Mouse (Mus musculus) embryo, embryonic 10.5 days (tissue): Measurements from ENCODE around the gene Mfsd12.

Source experiments
- DNase-seq: peaks from one replicate; pipeline ENCODE4 v3.0.0-alpha.2; 2015; ENCODE audit warnings: low spot score

Gene Mfsd12

GRCm38 (mm10) chr10:81329194-81329975, 27.9 kb upstream of the Mfsd12 start:
- no peak for DNase-seq

- DNase-seq, result no peak
Observed at GRCm38 (mm10) chr10:81330007-81330406, 27.3 kb upstream of the Mfsd12 start.

DNA sequence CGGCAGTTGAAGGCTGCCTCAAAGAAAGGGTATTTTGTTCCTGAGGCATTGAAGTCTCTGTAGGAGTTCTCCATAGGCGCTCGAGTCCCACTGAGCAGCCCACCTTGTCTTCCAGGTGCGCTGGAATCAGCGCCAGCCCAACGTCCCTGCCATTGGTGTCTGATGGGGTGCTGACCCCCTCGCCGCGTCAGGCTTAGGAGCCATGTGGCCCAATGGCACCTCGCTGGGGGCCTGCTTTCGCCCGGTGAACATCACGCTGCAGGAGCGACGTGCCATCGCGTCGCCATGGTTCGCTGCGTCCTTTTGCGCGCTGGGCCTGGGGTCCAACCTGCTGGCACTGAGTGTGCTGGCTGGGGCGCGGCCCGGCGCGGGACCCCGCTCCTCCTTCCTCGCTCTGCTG, 25.0 kb upstream of the Mfsd12 start:
- no peak for DNase-seq

- DNase-seq, result no peak
Observed at GRCm38 (mm10) chr10:81334324-81334723, 23.0 kb upstream of the Mfsd12 start.

DNA sequence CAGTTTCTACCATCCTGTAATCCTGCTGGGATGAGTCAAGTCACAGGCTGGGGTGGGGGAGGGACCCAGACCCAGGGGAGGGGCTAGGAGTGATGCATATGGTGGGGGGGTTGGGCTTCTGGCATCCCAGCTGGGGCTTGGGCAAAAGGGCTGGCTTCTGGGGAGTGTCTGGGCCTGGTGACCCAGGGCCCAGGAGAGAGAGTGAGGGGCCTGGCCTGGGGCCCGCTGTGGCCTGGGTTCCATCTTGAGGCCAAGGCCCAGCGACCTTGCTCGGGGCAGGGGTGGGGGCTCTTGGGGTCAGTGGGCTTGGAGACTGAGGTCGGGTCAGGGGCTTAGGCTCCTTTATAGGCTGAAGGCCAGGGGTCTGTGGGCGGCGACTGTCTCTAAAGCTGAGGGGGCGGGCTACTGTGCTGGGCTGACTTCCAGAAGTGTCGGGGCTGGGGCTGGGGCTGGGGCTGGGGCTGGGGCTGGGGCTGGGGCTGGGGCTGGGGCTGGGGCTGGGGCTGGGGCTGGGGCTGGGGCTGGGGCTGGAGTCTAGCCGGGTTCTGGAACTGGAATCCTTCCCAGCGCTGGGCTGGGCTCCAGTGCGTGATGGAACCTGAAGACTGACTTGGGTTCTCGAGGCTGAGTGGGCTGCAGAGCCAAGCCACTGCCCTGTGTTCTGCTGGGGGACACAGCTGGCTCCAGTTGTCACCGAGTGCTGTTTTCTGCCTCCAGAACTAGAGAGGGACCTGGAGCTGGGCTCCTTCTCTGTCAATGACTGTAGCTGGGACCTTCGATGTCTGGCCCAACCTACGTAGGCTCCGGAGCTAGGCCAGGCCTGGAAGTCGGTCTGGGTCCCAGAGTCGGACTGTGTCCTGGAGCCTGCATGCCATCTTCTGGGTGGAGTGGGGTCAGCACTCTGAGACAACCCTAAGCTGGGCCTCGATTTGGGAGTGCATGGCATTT, 21.6 kb upstream of the Mfsd12 start:
- peak; percentile 71 for DNase-seq

- no peak for DNase-seq
Observed at GRCm38 (mm10) chr10:81336558-81336957, 20.7 kb upstream of the Mfsd12 start.

- no peak for DNase-seq
Observed at GRCm38 (mm10) chr10:81340551-81341332, 16.5 kb upstream of the Mfsd12 start.

DNA sequence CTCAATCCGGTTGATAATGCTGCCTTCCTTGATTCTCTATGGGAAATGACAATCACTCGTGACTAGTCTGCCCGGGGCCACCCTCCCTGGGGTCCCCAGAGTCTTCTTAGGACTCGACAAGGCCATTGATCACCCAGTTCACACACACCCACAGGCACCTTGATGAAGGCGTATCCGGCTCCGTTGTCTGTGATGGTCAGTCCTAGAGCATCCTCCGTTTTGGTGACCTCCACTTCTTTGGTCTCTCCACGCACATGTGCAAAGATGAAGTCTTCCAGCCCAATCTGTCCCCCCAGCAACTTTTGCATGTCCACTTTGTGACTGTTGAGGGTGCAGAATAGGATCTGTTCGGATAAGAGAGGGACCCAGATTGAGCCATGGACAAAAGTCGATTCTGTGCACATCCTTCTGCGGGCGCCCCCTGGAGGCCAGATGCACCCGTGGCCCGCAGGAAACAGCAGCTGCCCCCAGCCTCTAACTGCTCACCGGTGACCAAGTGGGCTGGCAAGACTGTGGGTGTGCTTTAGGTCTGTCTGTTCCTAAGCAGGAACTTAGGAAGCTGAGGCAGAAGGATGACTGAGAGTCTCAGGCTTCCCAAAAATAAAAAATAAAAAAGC, 15.8 kb upstream of the Mfsd12 start:
- peak; percentile 82 for DNase-seq

DNA sequence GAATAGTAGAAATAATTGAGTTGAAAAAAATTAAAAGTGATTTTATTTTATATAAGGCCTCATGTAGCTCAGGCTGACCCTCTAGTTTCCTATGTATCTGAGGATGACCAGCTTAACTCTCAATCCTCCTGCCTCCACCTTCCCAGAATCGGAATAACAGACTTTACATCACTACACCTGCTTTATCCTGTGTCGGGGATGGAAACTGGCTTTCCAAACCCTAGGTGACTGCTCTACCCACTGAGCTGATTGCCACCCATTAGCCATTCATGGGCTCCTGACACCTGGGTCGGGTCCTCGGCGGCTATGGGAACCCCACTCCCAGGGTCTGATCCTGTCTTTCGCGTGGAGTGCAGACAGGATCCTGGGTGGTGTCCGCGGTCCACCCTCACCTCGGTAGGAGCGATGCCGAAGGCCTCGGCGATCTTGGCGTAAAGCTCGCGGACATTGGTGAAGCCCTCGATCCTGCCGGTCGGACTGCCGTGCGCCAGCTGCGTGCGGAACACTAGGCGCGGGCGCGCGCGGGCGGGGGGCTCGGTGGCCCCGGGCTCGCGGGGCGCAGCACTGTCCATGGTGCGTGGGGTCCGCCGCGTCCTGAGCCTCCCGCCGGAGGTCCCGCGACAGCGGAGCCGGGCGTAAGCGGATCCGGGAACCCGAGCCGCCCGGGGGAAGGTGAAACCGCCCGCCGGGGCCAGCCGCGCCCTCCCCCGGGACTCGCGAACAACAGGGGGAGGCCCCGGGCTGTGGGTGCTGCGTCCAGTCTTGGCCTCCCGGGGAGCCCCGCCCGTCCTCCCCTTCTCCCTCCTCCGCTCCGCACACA, 14.4 kb upstream of the Mfsd12 start, which contains the start of gene Gipc3:
Gipc3 (minus strand) TSS at position 581 of the 820 bp plus-strand sequence.
- no peak for DNase-seq

DNA sequence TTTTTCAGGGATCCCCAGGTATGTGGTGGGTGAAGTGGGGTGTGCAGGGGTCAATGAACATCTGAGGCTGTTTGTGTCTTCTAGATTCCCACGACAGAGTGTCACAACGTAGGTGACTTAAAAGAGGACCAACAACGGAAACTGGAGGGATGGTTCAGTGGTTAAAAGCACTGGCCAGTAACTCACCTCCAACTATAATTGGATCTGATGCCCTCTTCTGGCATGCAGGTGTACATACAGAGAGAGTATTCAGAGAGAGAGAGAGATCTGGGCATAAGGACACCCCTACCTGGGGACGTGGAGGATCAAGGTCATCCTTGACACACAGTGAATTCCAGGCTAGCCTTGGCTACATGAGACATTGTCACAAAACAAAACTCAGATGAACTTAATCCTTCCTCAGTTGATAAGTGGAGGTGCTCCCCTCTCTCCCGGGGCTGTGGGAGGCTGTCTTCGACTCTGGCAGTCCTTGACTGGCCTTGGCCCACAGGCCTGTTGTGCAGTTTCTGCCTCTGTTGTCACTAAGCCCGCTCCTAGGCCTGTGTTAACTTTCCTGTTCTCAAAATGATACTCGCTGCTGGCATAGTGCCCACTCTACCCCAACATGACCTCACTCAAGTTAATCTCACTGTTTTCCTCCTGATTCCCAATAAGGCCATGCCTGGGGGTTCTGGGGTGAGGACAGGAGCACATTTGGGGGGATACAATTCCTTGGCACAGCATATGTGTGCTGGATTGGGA, 12.7 kb upstream of the Mfsd12 start:
- DNase-seq, result no peak

GRCm38 (mm10) chr10:81345162-81345534, 12.1 kb upstream of the Mfsd12 start:
- no peak for DNase-seq

GRCm38 (mm10) chr10:81346453-81347067, 10.7 kb upstream of the Mfsd12 start:
- DNase-seq, result peak; percentile 79

- peak; percentile 66 for DNase-seq
Observed at GRCm38 (mm10) chr10:81349146-81349545, 8.1 kb upstream of the Mfsd12 start.

- DNase-seq, result no peak
Observed at GRCm38 (mm10) chr10:81349961-81350350, 7.3 kb upstream of the Mfsd12 start.

DNA sequence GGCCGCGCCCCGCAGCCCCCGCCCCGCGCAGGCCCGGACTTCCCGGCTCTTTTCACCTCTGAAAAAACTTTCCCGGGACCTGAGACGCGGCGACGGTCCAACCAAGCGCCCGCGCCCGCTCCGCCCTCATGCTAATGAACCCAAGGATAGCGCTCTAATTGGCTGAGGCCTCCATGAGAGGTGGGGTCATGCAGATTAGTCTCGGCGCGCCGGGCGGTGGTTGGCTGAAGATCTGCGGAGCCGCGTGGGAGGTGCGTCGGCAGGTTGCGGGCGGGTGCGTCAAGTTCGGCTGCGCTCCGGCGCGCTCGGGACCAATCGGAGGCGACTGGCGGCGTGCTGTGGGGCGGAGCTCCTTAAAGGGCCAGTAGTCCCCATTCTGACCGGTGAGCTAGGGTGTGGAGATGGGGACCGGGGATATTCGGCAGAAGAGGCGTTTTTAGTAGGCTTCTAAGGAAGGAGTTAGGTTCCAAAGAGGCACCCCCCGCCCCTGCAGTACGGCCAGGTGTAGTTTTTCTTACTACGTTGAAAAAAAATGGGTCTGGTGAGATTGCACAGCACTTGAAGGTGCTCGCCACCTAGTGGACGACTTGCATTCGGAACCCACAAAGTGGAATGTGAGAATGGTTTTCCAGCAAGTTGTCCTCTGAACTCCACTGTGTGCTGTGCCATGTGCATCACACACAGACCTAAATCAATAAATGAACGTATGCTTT, 6.8 kb upstream of the Mfsd12 start, which contains the start of gene Hmg20b:
Hmg20b (minus strand) TSS at position 130 of the 713 bp plus-strand sequence.
- DNase-seq, result peak; percentile 99

GRCm38 (mm10) chr10:81351678-81352291, 5.5 kb upstream of the Mfsd12 start:
- DNase-seq, result no peak

- DNase-seq, result no peak
Observed at GRCm38 (mm10) chr10:81354738-81355477, 2.4 kb upstream of the Mfsd12 start.

- DNase-seq, result no peak
Observed at GRCm38 (mm10) chr10:81355533-81355932, 1.8 kb upstream of the Mfsd12 start.
